In the genomic region with DNA sequence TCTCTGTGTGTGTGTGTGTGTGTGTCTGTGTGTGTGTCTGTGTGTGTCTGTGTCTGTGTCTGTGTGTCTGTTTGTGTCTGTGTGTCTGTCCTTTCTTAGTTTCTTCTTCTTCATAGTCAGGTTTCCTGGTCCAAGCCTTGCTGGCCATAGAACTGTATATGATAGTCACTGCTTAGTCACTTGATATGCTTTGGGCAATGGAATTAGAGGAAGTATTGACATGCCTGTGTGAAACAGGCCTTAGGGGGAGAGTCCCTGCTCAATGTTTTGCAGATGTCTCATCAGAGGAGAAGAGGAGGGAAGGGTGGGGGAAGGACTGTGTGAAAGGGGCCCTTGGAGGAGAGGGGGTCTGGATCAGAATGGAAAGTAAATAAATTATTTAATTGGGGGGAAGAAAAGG, we compare ENCODE assay signal across 13 mouse cellular contexts.
"Had no signal": no experiment of that assay in that cellular context is flagged by ENCODE, and none has a peak within 500 bp of the region (broad histone marks: within the 10 kb centered on the region; RNA-seq: fewer than 3 reads in every experiment).

No protein-coding gene starts in this region.

- ATAC-seq: midbrain, embryonic 13.5 days; midbrain, embryonic 15.5 days had no signal

- H3K36me3 ChIP-seq: midbrain, embryonic 13.5 days; midbrain, embryonic 15.5 days; neural tube, embryonic 12.5 days had no signal

- H3K27me3 ChIP-seq: megakaryocyte, embryonic 14.5 days; midbrain, embryonic 13.5 days; midbrain, embryonic 15.5 days; neural tube, embryonic 12.5 days had no signal

- H3K9me3 ChIP-seq: midbrain, embryonic 13.5 days; midbrain, embryonic 15.5 days; neural tube, embryonic 12.5 days had no signal

- DNase-seq: lung, adult 18-20 months; lung, embryonic 14.5 days; lung, postnatal 10 days; lung, postnatal 4 days; right cerebral cortex, postnatal 14 days; thymus, adult 18-20 months; thymus, postnatal 14 days; thymus, postnatal 36 days had no signal

- H3K4me1 ChIP-seq: midbrain, embryonic 15.5 days; neural tube, embryonic 12.5 days had no signal

- H3K9ac ChIP-seq: lung, embryonic 14.5 days; midbrain, embryonic 13.5 days; midbrain, embryonic 15.5 days; neural tube, embryonic 12.5 days had no signal

- H3K4me2 ChIP-seq: lung, embryonic 14.5 days; midbrain, embryonic 11.5 days; midbrain, embryonic 13.5 days; midbrain, embryonic 15.5 days; neural tube, embryonic 12.5 days had no signal

- H3K4me3 ChIP-seq: megakaryocyte, embryonic 14.5 days; midbrain, embryonic 13.5 days; midbrain, embryonic 15.5 days; neural tube, embryonic 12.5 days had no signal

- H3K27ac ChIP-seq: midbrain, embryonic 13.5 days; midbrain, embryonic 15.5 days; neural tube, embryonic 12.5 days had no signal
